Mouse (Mus musculus): ENCODE measurements at regions not wholly inside any gene's neighbourhood (a gene's known extent, or its start where the extent isn't known, plus 50 kb on each side); places are given as distances from the start of the nearest gene placed in this dataset.

DNA sequence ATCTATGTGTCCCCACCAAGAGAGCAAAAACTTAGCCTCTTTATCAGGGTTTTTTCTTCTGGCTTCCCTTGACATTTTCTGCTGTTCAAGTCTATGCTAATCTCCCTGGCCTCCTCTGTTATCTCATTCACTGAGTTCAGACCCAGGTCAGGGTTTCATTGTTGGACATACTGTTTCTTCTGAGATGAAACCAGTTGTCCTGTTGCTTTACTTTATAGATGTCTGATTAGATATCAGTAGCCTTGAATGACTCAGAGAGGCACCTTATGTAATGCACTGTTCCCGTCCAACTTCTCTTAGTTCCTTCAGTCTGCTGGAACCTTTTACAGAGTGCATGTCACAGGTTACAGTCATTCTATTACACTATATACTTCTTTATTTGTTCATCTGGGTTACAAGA, 93.5 kb upstream of the Nsun6 start:
- Histone ChIP-seq H3K4me1 (ENCODE audit: control insufficient read depth, insufficient read depth, low read length) (no peaks in the 10 kb centered on the region), H3K36me3 (ENCODE audit: control insufficient read depth, insufficient read depth, low read length) (no peaks in the 10 kb centered on the region), H3K4me3 (no peak overlapping the region), H3K27me3 (ENCODE audit: control insufficient read depth, insufficient read depth, low read length) (no peaks in the 10 kb centered on the region), H3K79me2 (replicated peaks; ENCODE audit: control insufficient read depth, insufficient read depth, low read length) (no peaks in the 10 kb centered on the region), H3K9ac (ENCODE audit: low read depth, low read length) (no peak overlapping the region), H3K27ac (no peak overlapping the region)
- TF ChIP-seq EP300 (IDR thresholded peaks at IDR 0.05; ENCODE audit: insufficient read depth, low read depth, low read length) (no peak), POLR2A (IDR thresholded peaks at IDR 0.05; ENCODE audit: insufficient read depth, low read depth, low read length) (no peak), CTCF (IDR thresholded peaks at IDR 0.05) (no peak)
- 53% methylated on average over 1 of the region's 1 CpGs for WGBS
- DNase-seq = no peak
- intact Hi-C loops (cut with DNase I) = no loop called here

DNA sequence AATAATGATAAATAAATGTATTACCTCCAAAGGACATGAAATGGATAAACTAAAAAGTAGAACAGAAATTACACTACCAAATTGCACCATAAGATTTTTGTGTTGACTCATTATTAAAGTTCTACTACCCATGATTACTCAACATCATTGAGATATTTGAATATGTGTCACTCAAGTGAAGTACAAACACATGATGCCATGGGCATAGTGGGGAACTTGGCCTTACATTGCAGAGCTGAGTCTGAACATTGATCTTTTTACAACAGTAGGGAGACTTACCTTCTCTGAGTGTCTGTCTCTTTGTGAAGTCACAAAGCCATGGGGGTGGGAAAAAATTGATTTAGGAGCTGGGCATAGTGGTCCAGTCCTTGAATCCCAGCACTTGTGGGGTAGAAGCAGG, 92.1 kb upstream of the Nsun6 start:
- no peak overlapping the region for H3K9ac ChIP-seq (ENCODE audit: low read depth, low read length)
- intact Hi-C loops (cut with DNase I) = no loop called here
- TF ChIP-seq CTCF (IDR thresholded peaks at IDR 0.05) (no peak), POLR2A (IDR thresholded peaks at IDR 0.05; ENCODE audit: insufficient read depth, low read depth, low read length) (no peak), EP300 (IDR thresholded peaks at IDR 0.05; ENCODE audit: insufficient read depth, low read depth, low read length) (no peak)

DNA sequence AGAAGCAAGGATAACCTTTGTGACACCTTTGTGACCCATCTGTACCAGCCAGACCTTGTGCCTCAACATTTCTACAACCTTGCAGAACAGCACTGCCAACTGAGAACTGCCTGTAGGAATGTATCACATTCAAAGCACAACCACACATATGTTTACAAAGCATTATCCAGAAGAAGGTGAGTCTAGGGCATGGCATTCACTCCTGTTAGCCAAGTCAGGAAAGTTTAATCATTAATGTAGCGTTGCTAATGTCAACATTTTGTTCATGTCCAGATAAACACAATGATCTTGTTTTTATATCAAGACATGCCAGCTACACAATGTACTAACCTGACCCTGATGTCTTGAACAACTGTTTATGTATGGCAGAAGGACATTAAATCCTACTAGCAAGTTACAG, 91.5 kb upstream of the Nsun6 start:
- H3K4me3 ChIP-seq = no peak overlapping the region
- intact Hi-C loops (cut with DNase I) = no loop called here
- H3K4me1 ChIP-seq (ENCODE audit: control insufficient read depth, insufficient read depth, low read length) = no peaks in the 10 kb centered on the region
- H3K9ac ChIP-seq (ENCODE audit: low read depth, low read length) = no peak overlapping the region
- no peaks in the 10 kb centered on the region for H3K79me2 ChIP-seq (replicated peaks; ENCODE audit: control insufficient read depth, insufficient read depth, low read length)
- 75% methylated on average over 1 of the region's 1 CpGs for WGBS
- no peaks in the 10 kb centered on the region for H3K27me3 ChIP-seq (ENCODE audit: control insufficient read depth, insufficient read depth, low read length)
- DNase-seq = no peak
- TF ChIP-seq EP300 (IDR thresholded peaks at IDR 0.05; ENCODE audit: insufficient read depth, low read depth, low read length) = no peak
- no peak for TF ChIP-seq POLR2A (IDR thresholded peaks at IDR 0.05; ENCODE audit: insufficient read depth, low read depth, low read length)
- no peak for TF ChIP-seq CTCF (IDR thresholded peaks at IDR 0.05)
- H3K36me3 ChIP-seq (ENCODE audit: control insufficient read depth, insufficient read depth, low read length) = no peaks in the 10 kb centered on the region
- no peak overlapping the region for H3K27ac ChIP-seq

More for the DNA sequence above, 92.1 kb upstream of the Nsun6 start:
- no peaks in the 10 kb centered on the region for H3K27me3 ChIP-seq (ENCODE audit: control insufficient read depth, insufficient read depth, low read length)
- no peaks in the 10 kb centered on the region for H3K4me1 ChIP-seq (ENCODE audit: control insufficient read depth, insufficient read depth, low read length)
- no peaks in the 10 kb centered on the region for H3K79me2 ChIP-seq (replicated peaks; ENCODE audit: control insufficient read depth, insufficient read depth, low read length)
- H3K4me3 ChIP-seq = no peak overlapping the region
- no peaks in the 10 kb centered on the region for H3K36me3 ChIP-seq (ENCODE audit: control insufficient read depth, insufficient read depth, low read length)
- DNase-seq = no peak
- no peak overlapping the region for H3K27ac ChIP-seq

DNA sequence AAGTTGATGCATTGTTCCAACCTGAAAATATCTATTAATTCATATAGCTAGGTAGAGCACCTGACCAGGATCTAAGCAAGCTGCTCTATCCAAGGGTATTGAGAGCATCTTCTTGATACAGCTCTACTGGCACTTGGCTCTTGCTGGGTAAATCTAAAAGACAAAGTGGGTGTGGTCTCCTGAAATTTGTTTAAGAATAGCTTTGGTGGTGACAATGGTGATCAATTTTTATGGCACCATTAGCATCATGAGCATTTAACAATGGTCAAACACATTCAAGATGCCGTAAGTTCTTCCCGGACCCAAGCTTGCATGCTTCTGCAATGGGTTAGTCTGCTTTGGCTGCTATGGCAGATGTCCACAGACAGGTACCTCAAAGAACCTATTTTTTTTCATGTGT, 89.9 kb upstream of the Nsun6 start:
- Histone ChIP-seq H3K9ac (ENCODE audit: low read depth, low read length) (no peak overlapping the region), H3K36me3 (ENCODE audit: control insufficient read depth, insufficient read depth, low read length) (no peaks in the 10 kb centered on the region), H3K79me2 (replicated peaks; ENCODE audit: control insufficient read depth, insufficient read depth, low read length) (no peaks in the 10 kb centered on the region), H3K27ac (no peak overlapping the region), H3K27me3 (ENCODE audit: control insufficient read depth, insufficient read depth, low read length) (no peaks in the 10 kb centered on the region), H3K4me1 (ENCODE audit: control insufficient read depth, insufficient read depth, low read length) (no peaks in the 10 kb centered on the region), H3K4me3 (no peak overlapping the region)
- TF ChIP-seq CTCF (IDR thresholded peaks at IDR 0.05) (no peak), EP300 (IDR thresholded peaks at IDR 0.05; ENCODE audit: insufficient read depth, low read depth, low read length) (no peak), POLR2A (IDR thresholded peaks at IDR 0.05; ENCODE audit: insufficient read depth, low read depth, low read length) (no peak)
- intact Hi-C loops (cut with DNase I) = no loop called here
- WGBS = 91% methylated on average over 2 of the region's 2 CpGs
- no peak for DNase-seq

DNA sequence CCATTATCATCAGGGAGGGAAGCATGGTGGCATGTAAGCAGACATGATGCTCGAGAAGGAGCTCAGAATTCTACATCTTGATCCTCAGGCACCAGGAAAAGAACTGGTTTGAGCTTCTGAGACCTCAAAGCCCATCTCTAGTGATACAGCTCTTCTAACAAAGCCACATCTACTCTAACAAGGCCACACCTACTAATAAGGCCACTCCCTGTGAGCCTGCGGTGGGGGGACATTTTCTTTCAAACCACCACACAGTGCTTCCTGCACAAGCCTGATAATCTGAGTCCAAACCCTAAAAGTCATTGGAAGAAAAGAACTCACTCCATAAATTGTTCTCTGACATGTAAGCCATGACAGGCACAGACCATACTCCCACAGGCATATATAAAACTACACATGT, 85.0 kb upstream of the Nsun6 start:
- H3K4me1 ChIP-seq (ENCODE audit: control insufficient read depth, insufficient read depth, low read length) = no peaks in the 10 kb centered on the region
- H3K4me3 ChIP-seq = no peak overlapping the region
- 66% methylated on average over 2 of the region's 2 CpGs for WGBS
- H3K27me3 ChIP-seq (ENCODE audit: control insufficient read depth, insufficient read depth, low read length) = no peaks in the 10 kb centered on the region
- no peak overlapping the region for H3K27ac ChIP-seq
- intact Hi-C loops (cut with DNase I) = no loop called here
- no peak for DNase-seq
- TF ChIP-seq EP300 (IDR thresholded peaks at IDR 0.05; ENCODE audit: insufficient read depth, low read depth, low read length) (no peak), CTCF (IDR thresholded peaks at IDR 0.05) (no peak), POLR2A (IDR thresholded peaks at IDR 0.05; ENCODE audit: insufficient read depth, low read depth, low read length) (no peak)
- no peaks in the 10 kb centered on the region for H3K36me3 ChIP-seq (ENCODE audit: control insufficient read depth, insufficient read depth, low read length)
- H3K79me2 ChIP-seq (replicated peaks; ENCODE audit: control insufficient read depth, insufficient read depth, low read length) = no peaks in the 10 kb centered on the region
- no peak overlapping the region for H3K9ac ChIP-seq (ENCODE audit: low read depth, low read length)

Data from heart, adult 2 months (tissue).